Mouse (Mus musculus): Measurements from ENCODE around the gene Pik3ap1.

DNA sequence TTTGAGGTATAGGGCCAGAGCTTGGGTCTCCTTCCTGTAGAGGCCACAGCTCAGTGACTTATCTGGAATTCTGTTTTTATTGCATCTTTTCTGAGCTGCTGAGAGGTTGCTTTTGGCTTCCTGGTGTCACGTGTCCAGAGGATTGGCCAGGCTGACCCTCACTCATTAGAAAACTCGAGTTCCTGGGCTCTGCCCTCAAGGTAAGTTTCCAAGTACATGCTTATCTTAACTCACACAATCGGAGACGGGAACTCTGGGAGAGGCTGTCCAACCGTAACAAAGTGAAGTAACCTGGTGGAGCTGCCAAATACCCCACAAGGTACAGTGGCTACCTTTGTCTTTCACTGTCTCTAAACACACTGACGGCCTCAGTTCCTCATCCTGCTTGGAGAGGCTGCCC is 81.5 kb downstream of the Pik3ap1 start:
- TF ChIP-seq CTCF (IDR thresholded peaks at IDR 0.05) (no peak), EP300 (IDR thresholded peaks at IDR 0.05) (no peak)
